Mouse (Mus musculus) liver, embryonic 11.5 days (tissue): ENCODE data around the gene Traf6. TPM values are rescaled to one million over a fixed set of nuclear protein-coding genes. Genes with fewer than 3 reads are reported as not detected.
"Not testable (repeated sequence)": the region's sequence is repeated elsewhere in the genome, so short reads cannot be mapped to it uniquely, and the experiment has no call there.

Source experiments
- ATAC-seq: fragments of 200-750 bp; cut with Nextera tagmentation; replicated peaks from 2 replicates; pipeline ENCODE4 v1.8.0; 2017; ENCODE audit warnings: moderate number of reproducible peaks, mild to moderate bottlenecking, moderate TSS enrichment, moderate library complexity; ENCODE audit not compliant: low FRiP score
- DNase-seq: peaks from one replicate; pipeline ENCODE4 v3.0.0-alpha.2; 2017; ENCODE audit warnings: low spot score
- H3K27ac ChIP-seq: fragments of 300-500 bp; sonication (generic); 2 replicates; pipeline ENCODE4 v1.5.1; 2014; ENCODE audit warnings: mild to moderate bottlenecking, low read depth, low read length, control low read depth
- H3K27me3 ChIP-seq: fragments of 300-500 bp; sonication (generic); replicated peaks from 2 replicates; pipeline ENCODE4 v1.6.1; 2014; ENCODE audit warnings: low read length, mixed read lengths; ENCODE audit not compliant: control insufficient read depth, insufficient read depth
- H3K36me3 ChIP-seq: fragments of 300-500 bp; sonication (generic); 2 replicates; pipeline ENCODE4 v1.6.1; 2014; ENCODE audit warnings: mild to moderate bottlenecking, low read length, moderate library complexity, mixed read lengths; ENCODE audit not compliant: control insufficient read depth, insufficient read depth
- H3K4me1 ChIP-seq: fragments of 300-500 bp; sonication (generic); replicated peaks from 2 replicates; pipeline ENCODE4 v1.6.1; 2014; ENCODE audit warnings: low read length, mixed read lengths; ENCODE audit not compliant: control insufficient read depth, insufficient read depth
- H3K4me2 ChIP-seq: fragments of 300-500 bp; sonication (generic); 2 replicates; pipeline ENCODE4 v1.6.1; 2014; ENCODE audit warnings: mild to moderate bottlenecking, control low read depth, moderate library complexity
- H3K4me3 ChIP-seq: fragments of 300-500 bp; sonication (generic); 2 replicates; pipeline ENCODE4 v1.5.1; 2014; ENCODE audit warnings: low read depth, low read length, control low read depth
- H3K9ac ChIP-seq: fragments of 300-500 bp; sonication (generic); 2 replicates; pipeline ENCODE4 v1.6.1; 2014; ENCODE audit warnings: low read depth, low read length, control low read depth
- H3K9me3 ChIP-seq: fragments of 300-500 bp; sonication (generic); 2 replicates; pipeline ENCODE4 v1.6.1; 2016; ENCODE audit warnings: low read length, inconsistent platforms, mixed read lengths; ENCODE audit not compliant: control insufficient read depth
- WGBS: fragments of 180-500 bp; shearing (Covaris S2); extraction: QIAGEN DNeasy Blood & Tissue Kit; methylation state at CpG from one replicate; pipeline ENCODE4 v1.1.7; 2014; 5-methylcytosine and 5-hydroxymethylcytosine counted together
- polyA plus RNA-seq: library from polyadenylated mRNA; unstranded; fragments of >200 nt; fragmentation: Nextera tagmentation; extraction: Ambion mirVana; gene quantifications from 2 replicates; pipeline ENCODE4 v1.2.1, GENCODE M21; 2014

Gene Traf6
- polyA plus RNA-seq, 1 experiment from 2014 or later: 12.1 TPM

DNA sequence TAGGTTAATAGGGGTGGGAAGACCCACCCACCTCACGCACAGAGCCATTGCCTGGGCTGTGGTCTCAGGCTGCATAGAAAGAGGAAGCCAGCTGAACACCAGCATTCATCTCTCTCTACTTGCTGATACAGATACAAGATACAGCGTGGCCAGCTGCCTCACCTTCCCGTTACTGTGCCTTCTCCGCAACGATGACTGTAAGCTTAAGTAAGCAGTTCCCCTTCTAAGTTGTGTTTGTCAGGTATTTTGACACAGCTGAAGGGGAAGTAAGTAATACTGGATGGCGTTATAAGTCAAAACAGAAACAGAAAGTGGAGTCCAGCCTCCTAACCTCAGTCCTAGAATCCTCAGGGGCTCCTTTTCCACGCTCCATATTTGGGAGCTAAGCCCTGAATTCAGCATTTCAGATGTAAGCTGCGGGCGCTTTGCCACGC is 54.6 kb downstream of the Traf6 start:
- 50% methylated on average over 10 of the region's 10 CpGs for WGBS

GRCm38 (mm10) chr2:101733564-101733963 is 55.3 kb downstream of the Traf6 start:
- H3K36me3 ChIP-seq: no peaks in the 10 kb centered on the region
- H3K4me1 ChIP-seq: no peaks in the 10 kb centered on the region
- WGBS: 72% methylated on average over 3 of the region's 3 CpGs
- no peaks in the 10 kb centered on the region for H3K9me3 ChIP-seq
- H3K9ac ChIP-seq: no peak overlapping the region
- no peak overlapping the region for H3K4me3 ChIP-seq
- H3K27me3 ChIP-seq: no peaks in the 10 kb centered on the region
- H3K4me2 ChIP-seq: no peak overlapping the region
- H3K27ac ChIP-seq: no peak overlapping the region
- ATAC-seq (no peak), DNase-seq (no peak)

More for the DNA sequence above, 54.6 kb downstream of the Traf6 start:
- H3K9ac ChIP-seq: no peak overlapping the region
- H3K27me3 ChIP-seq: no peaks in the 10 kb centered on the region
- H3K9me3 ChIP-seq: no peaks in the 10 kb centered on the region
- H3K4me2 ChIP-seq: peak overlapping the region; percentile 5; the same call in 1 of the 2 replicates
- DNase-seq (no peak), ATAC-seq (no peak)
- H3K27ac ChIP-seq: no peak overlapping the region
- no peak overlapping the region for H3K4me3 ChIP-seq
- H3K4me1 ChIP-seq: no peaks in the 10 kb centered on the region
- no peaks in the 10 kb centered on the region for H3K36me3 ChIP-seq

- no peak overlapping the region for H3K4me2 ChIP-seq
- H3K9me3 ChIP-seq: no peaks in the 10 kb centered on the region
- H3K9ac ChIP-seq: no peak overlapping the region
- H3K4me3 ChIP-seq: no peak overlapping the region
- ATAC-seq (no peak), DNase-seq (no peak)
- no peaks in the 10 kb centered on the region for H3K27me3 ChIP-seq
- no peaks in the 10 kb centered on the region for H3K4me1 ChIP-seq
- WGBS: 69% methylated on average over 5 of the region's 5 CpGs
- H3K27ac ChIP-seq: no peak overlapping the region
- no peaks in the 10 kb centered on the region for H3K36me3 ChIP-seq
These were observed 61.7 kb downstream of the Traf6 start for GRCm38 (mm10) chr2:101739914-101740313.

DNA sequence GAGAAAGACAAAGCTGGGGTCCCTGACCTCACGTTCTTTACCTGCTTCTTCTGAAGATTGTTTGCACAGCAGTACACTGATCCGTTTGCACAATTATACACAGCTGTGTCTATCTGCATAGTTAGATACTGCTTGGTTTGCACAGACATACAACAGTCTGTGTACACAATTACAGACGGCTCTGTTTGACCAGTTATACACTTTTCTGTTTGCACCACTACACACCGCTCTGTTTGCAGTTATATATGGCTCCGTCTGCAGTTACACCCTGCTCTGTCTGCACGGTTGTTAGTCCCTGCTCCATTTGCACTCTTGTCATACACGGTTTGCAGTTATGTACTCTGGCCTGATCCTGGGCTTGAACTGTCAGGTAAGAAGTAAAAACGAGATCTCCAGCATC is 63.4 kb downstream of the Traf6 start:
- Histone ChIP-seq H3K9me3 (no peaks in the 10 kb centered on the region), H3K36me3 (no peaks in the 10 kb centered on the region), H3K4me3 (no peak overlapping the region), H3K9ac (no peak overlapping the region), H3K27me3 (no peaks in the 10 kb centered on the region), H3K27ac (no peak overlapping the region), H3K4me2 (no peak overlapping the region), H3K4me1 (no peaks in the 10 kb centered on the region)
- DNase-seq: no peak
- ATAC-seq: no peak
- 77% methylated on average over 8 of the region's 8 CpGs for WGBS

DNA sequence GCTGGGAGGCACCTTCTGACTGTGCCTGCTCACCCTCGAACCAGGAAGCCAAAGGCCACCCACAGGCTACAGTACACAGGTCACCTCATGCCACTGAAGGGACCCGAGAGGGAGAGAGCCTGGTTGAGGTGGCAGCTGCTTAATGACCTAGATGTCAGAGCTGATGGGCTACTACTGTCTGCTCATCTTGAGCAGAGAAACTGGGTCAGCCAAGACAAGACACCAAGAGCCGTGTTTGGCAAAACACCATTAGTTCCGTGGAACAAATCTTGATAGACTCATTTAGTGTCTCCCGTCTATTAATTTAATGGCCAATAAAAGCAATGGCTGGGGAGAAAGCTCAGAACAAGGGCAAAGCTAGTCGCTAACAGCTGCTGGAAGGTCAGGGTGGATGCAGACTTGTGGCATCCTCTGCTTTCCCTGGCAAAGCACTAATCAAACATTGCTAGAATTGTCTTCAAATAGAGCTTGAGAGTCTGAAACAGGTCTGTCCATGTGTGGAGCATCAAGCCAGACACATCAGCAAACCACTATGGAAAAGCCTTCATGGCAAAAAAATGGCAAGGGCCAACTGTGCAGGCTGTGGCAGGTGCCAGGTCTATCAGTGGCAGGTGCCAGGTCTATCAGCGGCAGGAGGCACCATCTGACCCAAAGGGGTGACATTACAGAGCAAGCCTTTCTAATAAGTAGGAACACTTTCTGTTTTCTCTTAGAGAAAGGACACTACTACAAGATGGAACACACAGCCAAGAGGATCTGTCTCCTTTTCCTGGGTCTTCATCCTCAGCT is 64.0 kb downstream of the Traf6 start:
- no peak for ATAC-seq
- DNase-seq: no peak
- no peaks in the 10 kb centered on the region for H3K4me1 ChIP-seq
- no peak overlapping the region for H3K4me3 ChIP-seq
- WGBS: 77% methylated on average over 7 of the region's 7 CpGs
- no peaks in the 10 kb centered on the region for H3K36me3 ChIP-seq
- no peak overlapping the region for H3K9ac ChIP-seq
- no peak overlapping the region for H3K4me2 ChIP-seq
- no peaks in the 10 kb centered on the region for H3K9me3 ChIP-seq
- no peaks in the 10 kb centered on the region for H3K27me3 ChIP-seq
- H3K27ac ChIP-seq: no peak overlapping the region

- not testable (repeated sequence) for ATAC-seq, H3K9ac ChIP-seq, H3K27ac ChIP-seq, H3K9me3 ChIP-seq, H3K4me3 ChIP-seq, H3K4me2 ChIP-seq, H3K4me1 ChIP-seq, H3K27me3 ChIP-seq, H3K36me3 ChIP-seq, DNase-seq
- WGBS: 33% methylated on average over 1 of the region's 2 CpGs
These were observed 67.4 kb downstream of the Traf6 start for GRCm38 (mm10) chr2:101745656-101746055.

GRCm38 (mm10) chr2:101746537-101746936 is 68.3 kb downstream of the Traf6 start:
- no peaks in the 10 kb centered on the region for H3K27me3 ChIP-seq
- ATAC-seq: no peak
- no peaks in the 10 kb centered on the region for H3K9me3 ChIP-seq
- no peak overlapping the region for H3K9ac ChIP-seq
- 81% methylated on average over 7 of the region's 7 CpGs for WGBS
- no peaks in the 10 kb centered on the region for H3K4me1 ChIP-seq
- no peaks in the 10 kb centered on the region for H3K36me3 ChIP-seq
- DNase-seq: no peak
- no peak overlapping the region for H3K27ac ChIP-seq
- H3K4me2 ChIP-seq: no peak overlapping the region
- no peak overlapping the region for H3K4me3 ChIP-seq
